Mouse (Mus musculus): ENCODE measurements at regions not wholly inside any gene's neighbourhood (a gene's known extent, or its start where the extent isn't known, plus 50 kb on each side); places are given as distances from the start of the nearest gene placed in this dataset.

DNA sequence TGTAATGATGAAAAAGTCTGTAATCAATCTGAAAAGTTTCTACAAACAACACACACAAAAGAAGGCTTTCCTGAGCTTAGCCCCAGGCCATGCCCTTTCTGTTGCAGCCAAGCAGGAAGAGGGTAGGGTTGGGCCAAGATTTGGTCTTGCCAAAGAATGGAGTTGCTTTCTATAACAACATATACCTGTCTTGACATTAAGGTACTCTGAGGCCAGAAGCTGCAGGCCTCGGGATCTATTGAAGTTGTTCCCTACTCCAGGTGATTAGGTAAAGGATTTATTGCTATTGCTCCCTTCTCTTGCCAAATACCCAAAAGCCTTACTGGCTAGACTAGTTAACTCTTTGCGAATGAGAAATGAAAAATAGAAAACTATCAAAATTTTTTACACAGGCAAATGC is 951.8 kb upstream of the 1700009N14Rik start:
- no peaks in the 10 kb centered on the region for H3K9me3 ChIP-seq (replicated peaks; ENCODE audit: insufficient read depth, low read length)
- TF ChIP-seq TCF12 (IDR thresholded peaks at IDR 0.05; ENCODE audit: low read depth, low read length) = no peak
- no peak for TF ChIP-seq MYC (IDR thresholded peaks at IDR 0.05; ENCODE audit: low read depth, low read length)
- no peak for TF ChIP-seq POLR2AphosphoS2 (IDR thresholded peaks at IDR 0.05; ENCODE audit: low read length)
- no peak overlapping the region for H3K27ac ChIP-seq (ENCODE audit: control insufficient read depth, low read depth, low read length)
- H3K79me2 ChIP-seq (ENCODE audit: control insufficient read depth, insufficient read depth, low read length, poor library complexity) = no peaks in the 10 kb centered on the region
- H3K36me3 ChIP-seq (ENCODE audit: control insufficient read depth in 1 of 2, insufficient read depth in 2 of 2, low read length in 2 of 2) = no peaks in the 10 kb centered on the region
- no peaks in the 10 kb centered on the region for H3K27me3 ChIP-seq (ENCODE audit: control insufficient read depth in 1 of 2, insufficient read depth in 2 of 2, low read length in 2 of 2)
- no peaks in the 10 kb centered on the region for H3K4me1 ChIP-seq (ENCODE audit: control insufficient read depth in 1 of 2, insufficient read depth in 2 of 2, low read length in 2 of 2)
- no peak for DNase-seq (ENCODE audit: low read depth, low spot score)
- no peak overlapping the region for H3K4me3 ChIP-seq (ENCODE audit: control insufficient read depth in 1 of 2, insufficient read depth in 1 of 2, low read depth in 2 of 2, low read length in 2 of 2)
- H3K9ac ChIP-seq (ENCODE audit: control insufficient read depth, low read depth, low read length, poor library complexity, severe bottlenecking) = no peak overlapping the region

GRCm38 (mm10) chr4:38505875-38506274 is 944.2 kb upstream of the 1700009N14Rik start:
- H3K9me3 ChIP-seq (replicated peaks; ENCODE audit: insufficient read depth, low read length) = no peaks in the 10 kb centered on the region
- TF ChIP-seq USF1 (IDR thresholded peaks at IDR 0.05; ENCODE audit: low read depth, low read length) (no peak), MYC (IDR thresholded peaks at IDR 0.05; ENCODE audit: low read depth, low read length) (no peak), KAT2A (conservative IDR thresholded peaks at IDR 0.05; ENCODE audit: low read depth, low read length) (no peak), POLR2AphosphoS5 (IDR thresholded peaks at IDR 0.05; ENCODE audit: borderline replicate concordance, low read depth, low read length) (no peak), NELFE (IDR thresholded peaks at IDR 0.05; ENCODE audit: low read depth, low read length) (no peak), RCOR1 (IDR thresholded peaks at IDR 0.05; ENCODE audit: low read depth, low read length) (no peak), E2F4 (IDR thresholded peaks at IDR 0.05; ENCODE audit: borderline replicate concordance, low read depth, low read length) (no peak), SIN3A (IDR thresholded peaks at IDR 0.05; ENCODE audit: low read length) (no peak), MAX (IDR thresholded peaks at IDR 0.05; ENCODE audit: low read length) (no peak), MYB (IDR thresholded peaks at IDR 0.05; ENCODE audit: low read depth, low read length) (no peak), UBTF (IDR thresholded peaks at IDR 0.05; ENCODE audit: borderline replicate concordance, insufficient read depth, low read depth, low read length) (no peak), CHD2 (IDR thresholded peaks at IDR 0.05; ENCODE audit: low read length) (no peak), USF2 (IDR thresholded peaks at IDR 0.05; ENCODE audit: borderline replicate concordance in 1 of 2, insufficient read depth in 1 of 2, low read depth in 1 of 2, low read length in 2 of 2) (no peak), ZMIZ1 (IDR thresholded peaks at IDR 0.05; ENCODE audit: low read depth, low read length) (no peak), ZKSCAN1 (IDR thresholded peaks at IDR 0.05; ENCODE audit: low read depth, low read length) (no peak), MAFK (IDR thresholded peaks at IDR 0.05; ENCODE audit: borderline replicate concordance, low read depth, low read length) (no peak), HCFC1 (IDR thresholded peaks at IDR 0.05; ENCODE audit: low read depth, low read length) (no peak), BHLHE40 (IDR thresholded peaks at IDR 0.05; ENCODE audit: borderline replicate concordance, low read depth, low read length) (no peak)
- no peaks in the 10 kb centered on the region for H3K79me2 ChIP-seq (ENCODE audit: control insufficient read depth, insufficient read depth, low read length, poor library complexity)
- H3K27me3 ChIP-seq (ENCODE audit: control insufficient read depth in 1 of 2, insufficient read depth in 2 of 2, low read length in 2 of 2) = no peaks in the 10 kb centered on the region
- DNase-seq (ENCODE audit: low read depth, low spot score) = no peak
- H3K27ac ChIP-seq (ENCODE audit: control insufficient read depth, low read depth, low read length) = no peak overlapping the region
- no peaks in the 10 kb centered on the region for H3K36me3 ChIP-seq (ENCODE audit: control insufficient read depth in 1 of 2, insufficient read depth in 2 of 2, low read length in 2 of 2)
- H3K4me1 ChIP-seq (ENCODE audit: control insufficient read depth in 1 of 2, insufficient read depth in 2 of 2, low read length in 2 of 2) = no peaks in the 10 kb centered on the region
- H3K4me3 ChIP-seq (ENCODE audit: control insufficient read depth in 1 of 2, insufficient read depth in 1 of 2, low read depth in 2 of 2, low read length in 2 of 2) = no peak overlapping the region
- H3K9ac ChIP-seq (ENCODE audit: control insufficient read depth, low read depth, low read length, poor library complexity, severe bottlenecking) = no peak overlapping the region
